Mouse (Mus musculus): ENCODE data around the gene Ranbp1.

- no peak for TF ChIP-seq POLR2A (IDR thresholded peaks at IDR 0.05; ENCODE audit: low read depth, low read length)
- no peak for TF ChIP-seq CTCF (IDR thresholded peaks at IDR 0.05; ENCODE audit: extremely low read depth, insufficient read depth, insufficient read length, insufficient replicate concordance)
Measured at GRCm38 (mm10) chr16:18221543-18221898, 27.0 kb downstream of the Ranbp1 start.

Data from spleen, adult 2 months (tissue).